ENCODE assay signal across 8 mouse cellular contexts in the genomic region with DNA sequence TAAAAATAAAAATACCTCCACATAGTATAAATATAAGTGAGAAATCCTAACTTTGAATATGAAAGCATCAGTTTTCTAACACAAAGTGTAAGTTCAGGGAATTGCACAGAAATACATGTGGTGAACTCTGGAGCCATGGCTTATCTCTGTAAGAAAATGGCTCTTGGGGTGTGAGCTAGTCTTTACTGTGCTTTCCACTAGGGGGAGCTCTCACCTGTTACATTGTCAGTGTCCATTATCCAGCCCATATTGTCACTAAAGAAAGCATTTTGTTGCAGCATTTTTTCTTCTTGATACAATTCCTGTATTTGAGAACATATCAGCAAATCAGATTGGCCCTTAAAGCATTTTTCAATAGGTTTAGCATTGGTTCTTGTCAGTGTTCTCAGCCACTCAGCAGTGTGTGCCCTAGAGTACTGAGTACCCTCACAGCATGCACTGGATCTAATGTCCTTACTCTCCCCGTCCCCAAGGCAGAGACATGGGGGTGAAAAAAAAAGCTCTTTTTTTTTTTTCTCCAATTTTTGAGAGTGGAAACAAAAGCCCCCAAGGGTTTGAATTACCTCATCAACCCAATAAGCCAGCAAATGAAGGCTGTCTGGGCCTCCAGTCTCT. TPM values are rescaled to one million over a fixed set of nuclear protein-coding genes. Genes with fewer than 3 reads are reported as not detected.
DNase-seq lines count a peak whose midpoint lies in the region; ATAC-seq and TF ChIP-seq lines count a peak whose summit lies in the region.

No protein-coding gene starts in this region.

- H3K36me3 ChIP-seq in testis, adult 2 months (ENCODE audit: control insufficient read depth, insufficient read depth, low read length) = no peaks in the 10 kb centered on the region; the same call in 1 of the 2 replicates
- peaks cover 6% of the 10 kb centered on the region; the same call in 1 of the 2 replicates for H3K36me3 ChIP-seq in liver, adult 2 months (ENCODE audit: control insufficient read depth, insufficient read depth, low read length)

- H3K9ac ChIP-seq in liver, adult 2 months (ENCODE audit: low read depth, low read length) = no peak overlapping the region

- H3K4me1 ChIP-seq in testis, adult 2 months (ENCODE audit: control insufficient read depth, insufficient read depth, low read length) = no peaks in the 10 kb centered on the region
- no peaks in the 10 kb centered on the region for H3K4me1 ChIP-seq in liver, adult 2 months (ENCODE audit: control insufficient read depth, insufficient read depth, low read length)

- no peak for TF ChIP-seq POLR2A in testis, adult 2 months (IDR thresholded peaks at IDR 0.05; ENCODE audit: control insufficient read depth, low read depth, low read length)
- no peak for TF ChIP-seq POLR2A in liver, adult 2 months (IDR thresholded peaks at IDR 0.05; ENCODE audit: extremely low read depth, insufficient read depth, low read length)

- WGBS in liver, adult 2 months = 63% methylated on average over 1 of the region's 1 CpGs

- no peaks in the 10 kb centered on the region for H3K27me3 ChIP-seq in testis, adult 2 months (ENCODE audit: control insufficient read depth, insufficient read depth, low read length)
- no peaks in the 10 kb centered on the region for H3K27me3 ChIP-seq in liver, adult 2 months (ENCODE audit: control insufficient read depth, insufficient read depth, low read length)

- H3K27ac ChIP-seq in testis, adult 2 months (ENCODE audit: control insufficient read depth, insufficient read depth, low read depth, low read length) = no peak overlapping the region
- no peak overlapping the region for H3K27ac ChIP-seq in liver, adult 2 months (replicated peaks; ENCODE audit: insufficient read depth, low read depth, low read length)

- TF ChIP-seq CTCF in testis, adult 2 months (IDR thresholded peaks at IDR 0.05; ENCODE audit: control insufficient read depth, insufficient read depth, insufficient replicate concordance, low read depth, low read length) = peak; percentile 14; the same call in 1 of the 2 replicates
- peak; percentile 62 for TF ChIP-seq CTCF in liver, adult 2 months (IDR thresholded peaks at IDR 0.05; ENCODE audit: low read depth, low read length)

- DNase-seq in testis, postnatal 14 days (ENCODE audit: low spot score) = no peak
- peak; percentile 85 for DNase-seq in adipocyte (ENCODE audit: low spot score)
- peak; percentile 86 for DNase-seq in induced T-regulatory cell, adult 2 months (ENCODE audit: low read depth)
- peak; percentile 55 for DNase-seq in liver, adult 2 months (ENCODE audit: extremely low read depth, low read depth, low spot score)
- DNase-seq in natural killer cell, adult 2 months (ENCODE audit: low spot score in 2 of 2) = peak; percentile 61 to 69
- DNase-seq in urinary bladder, adult 2 months (ENCODE audit: low spot score) = no peak

- no peak overlapping the region for H3K4me3 ChIP-seq in testis, adult 2 months (ENCODE audit: control insufficient read depth, low read depth, low read length)
- H3K4me3 ChIP-seq in liver, adult 2 months (ENCODE audit: insufficient read depth, low read depth, low read length) = no peak overlapping the region

- ATAC-seq in erythroid progenitor cell, adult 5-6 weeks (replicated peaks; ENCODE audit: low FRiP score, poor library complexity, severe bottlenecking) = peak; percentile 76

- no peaks in the 10 kb centered on the region for H3K79me2 ChIP-seq in liver, adult 2 months (ENCODE audit: control insufficient read depth, insufficient read depth, low read length)

RNA-seq across cellular contexts. Expression of a gene that starts 6.7 kb away (rescaled TPM):
- polyA plus RNA-seq in testis, adult 2 months (2012; rRNA removed) = 182 and 187 TPM in 2 replicates
- total RNA-seq in erythroid progenitor cell, adult 5-6 weeks (2015; ENCODE audit: low replicate concordance) = 31.7 and 33.5 TPM in 2 replicates
- 15.7 and 25.6 TPM in 2 replicates for total RNA-seq in erythroid progenitor cell, adult 5-6 weeks (2017; ENCODE audit: low replicate concordance)
- 5.9 and 6.5 TPM in 2 replicates for total RNA-seq in liver, adult 2 months (2014; rRNA removed)
- 1.6 and 2.0 TPM in 2 replicates for polyA plus RNA-seq in liver, adult 2 months (2012; rRNA removed)
- polyA plus RNA-seq in urinary bladder, adult 2 months (2012; rRNA removed) = 29.3 and 33.9 TPM in 2 replicates

RNA-seq across cellular contexts. Expression of a gene that starts 6.9 kb away (rescaled TPM):
- polyA plus RNA-seq in testis, adult 2 months (2012; rRNA removed) = 118 and 127 TPM in 2 replicates
- 56.2 and 78.8 TPM in 2 replicates for total RNA-seq in erythroid progenitor cell, adult 5-6 weeks (2015; ENCODE audit: low replicate concordance)
- total RNA-seq in erythroid progenitor cell, adult 5-6 weeks (2017; ENCODE audit: low replicate concordance) = 20.7 and 35.0 TPM in 2 replicates
- total RNA-seq in liver, adult 2 months (2014; rRNA removed) = 53.4 and 55.2 TPM in 2 replicates
- 65.8 and 102 TPM in 2 replicates for polyA plus RNA-seq in liver, adult 2 months (2012; rRNA removed)
- 206 and 215 TPM in 2 replicates for polyA plus RNA-seq in urinary bladder, adult 2 months (2012; rRNA removed)

Comparison
In these comparisons a context has a peak if more than half of its experiments do, and no peak if none do; other contexts are left out.
1. DNase-seq: peak in adipocyte (single experiment), induced T-regulatory cell, adult 2 months (single experiment), liver, adult 2 months (single experiment) and natural killer cell, adult 2 months (2 of 2); none in testis, postnatal 14 days (single experiment) and urinary bladder, adult 2 months (single experiment).
2. RNA of a gene that starts 6.7 kb away (polyA plus RNA-seq): 182 to 187 TPM in testis, adult 2 months and 29.3 to 33.9 TPM in urinary bladder, adult 2 months; 1.6 to 2.0 TPM in liver, adult 2 months; every median in the first group is over 10 times any median in the second.